Mouse (Mus musculus) spleen, adult 2 months (tissue): Measurements from ENCODE around the gene Gm20388. TPM values are rescaled to one million over a fixed set of nuclear protein-coding genes. Genes with fewer than 3 reads are reported as not detected.

Source experiments
- DNase-seq, 2 experiments: peaks; one replicate each; pipeline versions ENCODE4 v3.0.0 to v3.0.0-alpha.2; 2012 to 2021; ENCODE audit warnings: low spot score in 2 of 2, low read depth in 1 of 2
- H3K27ac ChIP-seq: fragments of 200-500 bp; 2 replicates; pipeline ENCODE4 v1.5.1; 2012; ENCODE audit warnings: low read length, inconsistent platforms; ENCODE audit not compliant: insufficient read depth
- H3K27me3 ChIP-seq: fragments of 200-500 bp; 2 replicates; pipeline ENCODE4 v1.6.1; 2012; ENCODE audit warnings: mild to moderate bottlenecking, moderate library complexity, low read length, inconsistent platforms; ENCODE audit not compliant: control insufficient read depth, insufficient read depth
- H3K36me3 ChIP-seq: fragments of 200-500 bp; 2 replicates; pipeline ENCODE4 v1.6.1; 2012; ENCODE audit warnings: mild to moderate bottlenecking, low read length, inconsistent platforms; ENCODE audit not compliant: control insufficient read depth, insufficient read depth
- H3K4me1 ChIP-seq: fragments of 200-500 bp; 2 replicates; pipeline ENCODE4 v1.6.1; 2011; ENCODE audit warnings: inconsistent platforms; ENCODE audit not compliant: control insufficient read depth, insufficient read depth, insufficient read length
- H3K4me3 ChIP-seq: fragments of 200-500 bp; 2 replicates; pipeline ENCODE4 v1.5.1; 2011; ENCODE audit warnings: mild to moderate bottlenecking, inconsistent platforms; ENCODE audit not compliant: insufficient read depth, insufficient read length; ENCODE audit errors: extremely low read depth
- CTCF ChIP-seq: fragments of 200-500 bp; IDR thresholded peaks from 2 replicates; pipeline ENCODE4 v1.5.1; 2011; ENCODE audit warnings: mild to moderate bottlenecking, inconsistent platforms; ENCODE audit not compliant: insufficient read depth, insufficient read length, insufficient replicate concordance; ENCODE audit errors: extremely low read depth
- POLR2A ChIP-seq: fragments of 200-500 bp; IDR thresholded peaks from 2 replicates; pipeline ENCODE4 v1.6.1; 2011; ENCODE audit warnings: low read depth, low read length, inconsistent platforms
- WGBS: fragments of 180-500 bp; shearing (Covaris S2); methylation state at CpG from one replicate; pipeline ENCODE4 v1.1.7; 2018; 5-methylcytosine and 5-hydroxymethylcytosine counted together
- polyA plus RNA-seq: library from polyadenylated mRNA; depleted of rRNA; stranded (reverse); fragments of >200 nt; gene quantifications from 2 replicates; pipeline ENCODE4 v1.2.3, GENCODE M21; 2012

The Gm20388 gene
- polyA plus RNA-seq, 1 experiment, result 26.1 TPM

GRCm38 (mm10) chr8:122003646-122004045, 2093.0 kb downstream of the Gm20388 start:
- TF ChIP-seq POLR2A (no peak), CTCF (no peak)
- WGBS, result 95% methylated on average over 8 of the region's 8 CpGs
- H3K36me3 ChIP-seq, result peaks cover 42% of the 10 kb centered on the region
- H3K27me3 ChIP-seq, result no peaks in the 10 kb centered on the region
- H3K4me3 ChIP-seq, result no peak overlapping the region
- no peak for DNase-seq
- H3K27ac ChIP-seq, result no peak overlapping the region
- no peaks in the 10 kb centered on the region for H3K4me1 ChIP-seq

GRCm38 (mm10) chr8:122004131-122004530, 2093.5 kb downstream of the Gm20388 start:
- no peak for DNase-seq
- Histone ChIP-seq H3K36me3 (peaks cover 44% of the 10 kb centered on the region), H3K4me3 (no peak overlapping the region)

GRCm38 (mm10) chr8:122005422-122006204, 2095.0 kb downstream of the Gm20388 start:
- peaks cover 49% of the 10 kb centered on the region for H3K36me3 ChIP-seq
- TF ChIP-seq POLR2A, result no peak
- TF ChIP-seq CTCF, result no peak
- WGBS, result 94% methylated on average over 25 of the region's 25 CpGs

More at GRCm38 (mm10) chr8:122004131-122004530, 2093.5 kb downstream of the Gm20388 start:
- WGBS, result 89% methylated on average over 5 of the region's 5 CpGs
- TF ChIP-seq POLR2A (no peak), CTCF (no peak)
- H3K4me1 ChIP-seq, result no peaks in the 10 kb centered on the region
- no peaks in the 10 kb centered on the region for H3K27me3 ChIP-seq
- H3K27ac ChIP-seq, result no peak overlapping the region

GRCm38 (mm10) chr8:122006688-122007484, 2096.2 kb downstream of the Gm20388 start:
- 81% methylated on average over 13 of the region's 13 CpGs for WGBS

More at GRCm38 (mm10) chr8:122005422-122006204, 2095.0 kb downstream of the Gm20388 start:
- no peak for DNase-seq
- H3K4me3 ChIP-seq, result no peak overlapping the region
- H3K27ac ChIP-seq, result no peak overlapping the region
- no peaks in the 10 kb centered on the region for H3K27me3 ChIP-seq
- no peaks in the 10 kb centered on the region for H3K4me1 ChIP-seq

GRCm38 (mm10) chr8:122008395-122008794, 2097.8 kb downstream of the Gm20388 start:
- TF ChIP-seq POLR2A (no peak), CTCF (no peak)
- 40% methylated on average over 5 of the region's 5 CpGs for WGBS
- no peak for DNase-seq

More at GRCm38 (mm10) chr8:122006688-122007484, 2096.2 kb downstream of the Gm20388 start:
- Histone ChIP-seq H3K4me3 (no peak overlapping the region), H3K27ac (no peak overlapping the region), H3K36me3 (peaks cover 43% of the 10 kb centered on the region), H3K27me3 (no peaks in the 10 kb centered on the region), H3K4me1 (no peaks in the 10 kb centered on the region)
- DNase-seq, result no peak
- TF ChIP-seq CTCF (no peak), POLR2A (no peak)

GRCm38 (mm10) chr8:122010638-122011037, 2100.0 kb downstream of the Gm20388 start:
- DNase-seq, result no peak
- TF ChIP-seq CTCF, result no peak
- TF ChIP-seq POLR2A, result no peak
- H3K36me3 ChIP-seq, result peaks cover 42% of the 10 kb centered on the region
- no peak overlapping the region for H3K27ac ChIP-seq
- no peaks in the 10 kb centered on the region for H3K4me1 ChIP-seq
- H3K27me3 ChIP-seq, result no peaks in the 10 kb centered on the region
- 89% methylated on average over 5 of the region's 5 CpGs for WGBS
- no peak overlapping the region for H3K4me3 ChIP-seq

More at GRCm38 (mm10) chr8:122008395-122008794, 2097.8 kb downstream of the Gm20388 start:
- Histone ChIP-seq H3K4me3 (no peak overlapping the region), H3K36me3 (peaks cover 38% of the 10 kb centered on the region), H3K27ac (no peak overlapping the region), H3K4me1 (no peaks in the 10 kb centered on the region), H3K27me3 (no peaks in the 10 kb centered on the region)
